8 mouse cellular contexts compared by ENCODE assay signal in genomic region chr12:111164310-111164751, GRCm38 (mm10). TPM values are rescaled to one million over a fixed set of nuclear protein-coding genes. Genes with fewer than 3 reads are reported as not detected.
A peak's percentile ranks its signal among the peaks of the same experiment; 100 is the strongest.
DNase-seq lines count a peak whose midpoint lies in the region; ATAC-seq and TF ChIP-seq lines count a peak whose summit lies in the region.

No protein-coding gene starts in this region.

- H3K4me2 ChIP-seq in intestine, postnatal 0 days (replicated peaks; ENCODE audit: low read depth), result peak overlapping the region; percentile 63

- intact Hi-C loops in left cerebral cortex, postnatal 36 days (cut with DNase I), result loop anchor here (10.0 kb wide), 1 partner anchor 360 kb away; no protein-coding TSS in a partner anchor

- no peaks in the 10 kb centered on the region for H3K36me3 ChIP-seq in embryonic facial prominence, embryonic 10.5 days (replicated peaks)
- H3K36me3 ChIP-seq in intestine, postnatal 0 days (ENCODE audit: control insufficient read depth, insufficient read depth), result no peaks in the 10 kb centered on the region
- H3K36me3 ChIP-seq in midbrain, embryonic 10.5 days, result no peaks in the 10 kb centered on the region

- WGBS in embryonic facial prominence, embryonic 10.5 days, result 5% methylated on average over 13 of the region's 13 CpGs
- WGBS in intestine, postnatal 0 days, result 3% methylated on average over 13 of the region's 13 CpGs
- 4% methylated on average over 13 of the region's 13 CpGs for WGBS in midbrain, embryonic 10.5 days

- no peak overlapping the region for H3K9ac ChIP-seq in intestine, postnatal 0 days (ENCODE audit: low read depth, low read length)

- H3K4me3 ChIP-seq in embryonic facial prominence, embryonic 10.5 days, result peak overlapping the region; percentile 50
- peak overlapping the region; percentile 26 for H3K4me3 ChIP-seq in intestine, postnatal 0 days (ENCODE audit: low read depth, low read length)
- H3K4me3 ChIP-seq in midbrain, embryonic 10.5 days, result peak overlapping the region; percentile 45

- DNase-seq in adrenal gland, postnatal 10 days, result peak; percentile 91
- peak; percentile 89 for DNase-seq in embryonic facial prominence, embryonic 10.5 days (ENCODE audit: low spot score)
- peak; percentile 84 to 88 for DNase-seq in left cerebral cortex, postnatal 36 days (ENCODE audit: low spot score in 2 of 2)
- DNase-seq in midbrain, embryonic 10.5 days (ENCODE audit: low spot score), result peak; percentile 91
- DNase-seq in right cerebral cortex, postnatal 36 days (ENCODE audit: low spot score in 2 of 2), result peak; percentile 84 to 91
- DNase-seq in urinary bladder, postnatal 4 days (ENCODE audit: low spot score in 2 of 2), result peak; percentile 79 to 87

- ATAC-seq in granulocyte monocyte progenitor cell, adult 5-6 weeks (replicated peaks; ENCODE audit: poor library complexity, severe bottlenecking), result peak; percentile 62
- ATAC-seq in intestine, postnatal 0 days, result peak; percentile 65

- peaks cover 6% of the 10 kb centered on the region; the same call in 1 of the 2 replicates for H3K27me3 ChIP-seq in embryonic facial prominence, embryonic 10.5 days (replicated peaks; ENCODE audit: low read depth, poor library complexity, severe bottlenecking)
- no peaks in the 10 kb centered on the region for H3K27me3 ChIP-seq in intestine, postnatal 0 days (replicated peaks; ENCODE audit: control insufficient read depth, insufficient read depth, low read length)
- no peaks in the 10 kb centered on the region for H3K27me3 ChIP-seq in midbrain, embryonic 10.5 days (ENCODE audit: low read depth, poor library complexity, severe bottlenecking)

- peaks cover 68% of the 10 kb centered on the region for H3K4me1 ChIP-seq in embryonic facial prominence, embryonic 10.5 days
- 0 out of 2 replicates have a peak, but pooled peaks cover 4% of the 10 kb centered on the region for H3K4me1 ChIP-seq in intestine, postnatal 0 days (replicated peaks; ENCODE audit: control insufficient read depth, insufficient read depth, low read length)
- peaks cover 71% of the 10 kb centered on the region for H3K4me1 ChIP-seq in midbrain, embryonic 10.5 days

- no peak for TF ChIP-seq CTCF in intestine, postnatal 0 days (IDR thresholded peaks at IDR 0.05; ENCODE audit: low read depth)

- no peaks in the 10 kb centered on the region for H3K9me3 ChIP-seq in embryonic facial prominence, embryonic 10.5 days
- no peaks in the 10 kb centered on the region for H3K9me3 ChIP-seq in intestine, postnatal 0 days (ENCODE audit: control insufficient read depth)
- H3K9me3 ChIP-seq in midbrain, embryonic 10.5 days (replicated peaks), result no peaks in the 10 kb centered on the region

- H3K27ac ChIP-seq in embryonic facial prominence, embryonic 10.5 days (replicated peaks), result peak overlapping the region; percentile 89
- no peak overlapping the region for H3K27ac ChIP-seq in intestine, postnatal 0 days (ENCODE audit: low read depth, low read length)
- peak overlapping the region; percentile 92 for H3K27ac ChIP-seq in midbrain, embryonic 10.5 days (replicated peaks)

RNA-seq across cellular contexts. Expression of gene Traf3, which starts 1.8 kb away (rescaled TPM):
- 10 to 100 TPM; 17.9 to 22.5 TPM for total RNA-seq in adrenal gland, postnatal 10 days (2021)
- 9.5 and 10.6 TPM in 2 replicates for polyA plus RNA-seq in embryonic facial prominence, embryonic 10.5 days (2016; fragmentation: Nextera tagmentation; extraction: Ambion mirVana)
- total RNA-seq in granulocyte monocyte progenitor cell, adult 5-6 weeks (2014; fragmentation: Nextera tagmentation), result 15.0 and 16.2 TPM in 2 replicates
- 15.7 and 21.8 TPM in 2 replicates for total RNA-seq in granulocyte monocyte progenitor cell, adult 5-6 weeks (2017)
- polyA plus RNA-seq in intestine, postnatal 0 days (2015; fragmentation: Nextera tagmentation; extraction: Ambion mirVana), result 3.4 and 4.0 TPM in 2 replicates
- 10 to 100 TPM; 51.6 to 55.4 TPM for total RNA-seq in left cerebral cortex, postnatal 36 days (2021)
- polyA plus RNA-seq in midbrain, embryonic 10.5 days (2016; fragmentation: Nextera tagmentation; extraction: Ambion mirVana), result 11.5 and 15.0 TPM in 2 replicates

RNA-seq across cellular contexts. Expression of gene 4930595D18Rik, which starts 20.0 kb away (rescaled TPM):
- total RNA-seq in adrenal gland, postnatal 10 days (2021), result not detected
- not detected in 2 replicates for polyA plus RNA-seq in embryonic facial prominence, embryonic 10.5 days (2016; fragmentation: Nextera tagmentation; extraction: Ambion mirVana)
- not detected in 2 replicates for total RNA-seq in granulocyte monocyte progenitor cell, adult 5-6 weeks (2014; fragmentation: Nextera tagmentation)
- total RNA-seq in granulocyte monocyte progenitor cell, adult 5-6 weeks (2017), result not detected in 2 replicates
- polyA plus RNA-seq in intestine, postnatal 0 days (2015; fragmentation: Nextera tagmentation; extraction: Ambion mirVana), result not detected in 2 replicates
- total RNA-seq in left cerebral cortex, postnatal 36 days (2021), result not detected
- polyA plus RNA-seq in midbrain, embryonic 10.5 days (2016; fragmentation: Nextera tagmentation; extraction: Ambion mirVana), result not detected in 2 replicates
